Mouse (Mus musculus) liver, adult 2 months (tissue): ENCODE measurements around the gene Sept12.

ENCODE experiments used
- CTCF ChIP-seq: fragments of 200-500 bp; IDR thresholded peaks from 2 replicates; pipeline ENCODE4 v1.5.1; 2011; ENCODE audit warnings: low read depth, low read length, control low read depth
- POLR2A ChIP-seq: fragments of 200-500 bp; IDR thresholded peaks from 2 replicates; pipeline ENCODE4 v1.6.1; 2011; ENCODE audit warnings: low read length, control low read depth; ENCODE audit not compliant: insufficient read depth; ENCODE audit errors: extremely low read depth

DNA sequence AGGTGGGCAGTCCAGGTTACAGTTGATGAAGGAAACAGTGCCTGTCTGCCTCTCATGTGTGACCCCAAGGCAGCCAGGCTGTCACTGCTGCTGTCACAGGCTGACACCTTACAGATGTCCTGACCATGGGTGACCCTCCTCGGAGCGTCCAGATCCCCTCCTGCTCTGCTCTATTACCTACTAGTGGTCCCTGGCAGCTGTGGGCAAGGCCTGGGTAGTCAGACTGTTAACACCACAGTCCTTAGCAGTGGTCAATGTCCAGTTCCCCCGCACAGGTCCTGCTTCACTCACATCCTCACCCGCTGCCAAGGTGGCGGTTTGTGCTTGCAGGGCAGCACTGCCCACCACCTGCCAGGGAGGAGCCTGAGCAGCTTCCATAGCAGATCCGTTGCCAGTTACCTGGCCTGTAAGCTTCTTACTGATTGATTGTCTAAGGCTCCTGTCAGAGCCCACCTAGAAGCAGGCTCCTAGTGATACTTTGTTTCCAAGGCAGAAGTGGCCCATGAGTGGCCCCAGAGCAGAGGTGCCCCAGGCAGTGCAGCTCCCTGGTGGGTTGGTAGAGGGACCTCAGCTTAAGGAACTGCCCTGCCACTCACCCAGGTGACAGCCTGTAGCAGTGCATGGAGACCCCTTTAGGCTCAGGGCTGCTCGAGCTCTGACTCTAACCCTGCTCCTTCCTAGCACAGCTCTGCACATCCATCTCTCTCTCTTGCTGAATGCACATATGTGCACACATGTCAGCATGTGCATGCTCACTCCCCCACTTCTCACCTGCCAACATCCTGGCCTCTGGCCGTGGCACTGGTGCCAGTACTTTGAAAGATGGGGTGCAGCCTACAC is 60.1 kb downstream of the Sept12 start:
- TF ChIP-seq CTCF (no peak), POLR2A (no peak)
